Mouse (Mus musculus) urinary bladder, adult 18-20 months (tissue): ENCODE measurements at regions not wholly inside any gene's neighbourhood (a gene's known extent, or its start where the extent isn't known, plus 50 kb on each side); places are given as distances from the start of the nearest gene placed in this dataset.

Experiments used
- DNase-seq, 2 experiments: peaks; one replicate each; pipeline ENCODE4 v3.0.0; 2022; ENCODE audit warnings: low spot score in 2 of 2, mixed read lengths in 2 of 2

DNA sequence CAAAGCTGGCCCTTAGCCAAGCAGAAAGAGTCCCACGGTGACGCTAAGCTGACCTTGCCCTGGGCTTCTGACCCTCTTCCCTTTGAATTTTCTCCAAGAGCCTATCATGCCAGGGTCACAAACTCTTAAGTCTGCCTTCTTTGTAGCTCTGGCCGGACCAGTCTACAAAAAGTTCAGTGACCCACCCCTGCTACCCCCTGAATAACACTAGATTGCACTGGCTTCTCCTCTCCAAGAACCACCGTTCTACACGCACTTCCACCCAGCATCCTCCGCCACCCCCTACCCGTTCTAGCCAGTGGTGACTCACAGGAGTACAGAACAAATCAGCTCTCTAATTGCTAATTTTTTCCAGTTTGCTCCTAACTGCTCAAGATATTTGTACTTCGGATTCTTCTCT, 325.0 kb downstream of the Tns1 start:
- no peak for DNase-seq

DNA sequence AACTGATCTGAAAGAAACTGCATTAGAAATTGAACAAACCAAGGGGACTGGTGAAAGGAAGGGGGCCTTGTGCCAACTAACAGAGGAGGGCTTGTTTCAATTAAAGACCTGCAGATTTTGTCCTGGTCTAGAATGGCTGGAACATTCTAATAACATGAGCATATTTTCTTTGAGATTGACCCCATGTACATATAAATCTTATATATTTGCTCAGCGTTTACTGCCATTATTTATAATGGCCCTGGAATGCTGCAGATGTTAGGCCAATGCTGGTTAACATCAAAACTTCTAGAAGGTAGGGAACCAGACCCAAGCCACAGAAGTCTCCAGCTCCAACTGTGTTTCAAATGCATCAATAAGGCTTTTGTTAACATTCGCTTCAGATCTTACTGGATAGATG, 326.4 kb downstream of the Tns1 start:
- DNase-seq, result no peak

DNA sequence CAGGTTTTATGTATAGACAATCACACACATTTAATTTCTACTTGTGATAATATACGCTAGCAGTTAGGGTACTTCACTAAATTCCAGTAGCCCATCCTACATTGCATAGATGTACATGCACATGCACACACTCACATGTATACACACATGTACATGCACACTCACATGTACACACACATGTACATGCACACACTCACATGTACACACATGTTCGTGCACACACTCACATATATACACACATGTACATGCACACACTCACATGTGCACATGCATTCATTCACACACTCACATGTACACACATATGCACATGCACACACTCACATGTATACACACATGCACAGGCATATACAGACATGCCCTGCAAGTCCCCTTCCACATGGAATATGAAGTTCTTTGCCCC, 326.8 kb downstream of the Tns1 start:
- no peak for DNase-seq

DNA sequence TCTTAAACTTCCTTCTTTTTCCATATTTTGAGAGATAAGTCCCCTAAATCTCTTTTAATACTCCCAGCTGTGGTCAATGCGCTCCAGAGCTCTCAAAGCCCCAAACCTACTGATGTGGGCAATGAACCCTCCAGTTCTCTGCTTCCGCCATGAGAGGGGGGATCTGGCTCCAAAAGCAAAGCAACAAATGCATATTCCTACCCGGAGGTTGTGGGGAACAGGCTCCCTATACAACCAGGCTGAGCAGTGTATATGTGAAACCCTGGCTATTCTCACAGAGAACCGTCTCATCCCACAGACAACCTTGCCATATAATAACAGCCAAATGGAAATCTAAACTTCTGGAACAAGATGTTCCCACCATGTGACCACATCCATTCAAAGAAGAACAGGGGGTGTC, 330.4 kb downstream of the Tns1 start:
- no peak for DNase-seq

DNA sequence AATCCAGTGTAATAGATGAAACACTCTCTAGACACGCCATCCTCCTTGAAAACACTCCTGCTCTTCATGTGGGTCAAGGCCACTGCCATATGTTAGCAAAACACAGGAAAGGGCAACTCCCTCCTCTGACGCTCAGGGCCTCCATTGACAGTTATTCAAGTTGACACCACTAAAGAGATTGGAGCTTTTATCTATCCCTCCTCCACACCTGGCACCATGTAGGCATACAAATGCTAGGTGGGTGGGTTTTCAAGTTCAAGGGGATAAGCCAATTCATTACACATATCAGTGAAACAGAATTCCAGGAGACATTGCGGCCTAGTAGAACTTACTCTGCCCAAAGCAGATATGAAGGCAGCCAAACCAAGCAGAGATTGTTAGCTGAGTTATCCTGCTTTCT, 331.0 kb downstream of the Tns1 start:
- DNase-seq, result no peak

DNA sequence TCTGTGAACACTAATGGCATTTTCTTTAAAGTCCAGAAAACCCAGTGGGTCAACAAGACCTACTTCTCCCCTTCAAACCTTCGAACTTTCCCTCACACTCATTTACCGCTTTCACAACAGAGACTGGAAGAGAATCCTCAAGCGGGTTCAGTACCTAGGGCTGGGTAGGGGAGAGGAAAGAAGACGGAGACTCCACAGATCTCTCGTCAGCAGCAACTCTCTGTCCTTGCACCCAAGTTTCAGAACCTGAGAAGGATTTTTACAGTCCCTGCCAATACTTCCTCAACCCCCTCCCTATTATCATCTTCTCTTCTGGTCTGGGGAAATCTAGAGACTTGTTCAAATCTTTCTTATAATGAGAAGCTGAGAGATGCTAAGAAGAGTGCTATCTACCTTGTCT, 331.9 kb downstream of the Tns1 start:
- no peak for DNase-seq

DNA sequence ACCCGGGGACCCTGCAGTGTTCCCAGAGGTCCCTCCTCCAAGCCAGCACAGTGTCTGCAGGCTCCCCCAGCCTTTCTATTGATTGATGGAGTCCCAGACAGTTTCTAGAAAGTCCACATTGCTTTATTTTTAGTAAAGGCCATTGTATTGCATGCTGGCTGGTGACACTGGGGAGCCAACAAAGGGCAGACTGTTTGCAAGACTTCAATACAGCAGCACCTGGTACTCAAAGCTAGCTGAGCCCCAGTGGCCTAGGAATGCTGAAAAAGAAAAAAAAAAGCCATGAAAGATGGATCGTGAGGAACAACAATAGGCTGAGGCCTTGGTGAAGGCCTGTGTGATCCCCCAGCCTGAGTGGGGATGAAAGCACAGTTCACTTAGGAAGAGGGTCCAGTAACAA, 336.6 kb downstream of the Tns1 start:
- no peak for DNase-seq

DNA sequence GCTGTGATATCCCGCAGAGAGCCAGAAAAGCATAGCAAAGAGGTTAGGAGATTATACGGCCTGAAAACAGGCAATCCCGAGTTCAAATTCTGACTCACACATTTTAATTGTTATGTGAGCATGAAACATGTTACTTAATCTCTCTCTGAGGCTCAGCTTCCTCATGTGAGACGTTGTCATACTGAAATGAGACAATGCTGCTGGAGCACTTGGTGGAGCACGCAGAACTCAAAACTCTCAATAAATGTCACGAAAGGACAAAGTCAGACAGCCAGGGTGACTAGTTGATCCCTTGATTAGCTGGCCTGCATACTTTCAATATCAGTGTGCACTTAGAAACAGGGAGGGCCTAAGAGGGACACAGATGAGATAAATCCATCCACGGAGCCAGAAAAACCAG, 337.0 kb downstream of the Tns1 start:
- DNase-seq, result no peak

DNA sequence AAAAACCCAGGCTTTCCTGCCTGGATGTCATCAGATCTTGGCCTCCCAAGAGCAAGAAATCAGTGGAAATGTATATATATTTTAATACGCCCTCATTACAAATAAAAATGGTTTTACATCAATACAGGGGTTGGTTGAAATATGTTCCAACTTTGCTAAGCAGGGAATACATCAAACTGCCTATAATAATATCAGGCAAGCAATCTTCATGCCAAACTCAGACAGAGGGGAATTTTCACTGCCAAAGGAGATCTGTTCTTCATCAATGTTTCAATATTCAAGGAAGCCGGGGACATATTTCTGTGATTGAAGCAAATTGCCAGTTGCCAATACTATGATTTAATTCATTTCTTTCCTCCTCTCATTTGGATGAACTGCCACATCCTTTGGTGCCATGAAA, 340.9 kb downstream of the Tns1 start:
- no peak for DNase-seq

DNA sequence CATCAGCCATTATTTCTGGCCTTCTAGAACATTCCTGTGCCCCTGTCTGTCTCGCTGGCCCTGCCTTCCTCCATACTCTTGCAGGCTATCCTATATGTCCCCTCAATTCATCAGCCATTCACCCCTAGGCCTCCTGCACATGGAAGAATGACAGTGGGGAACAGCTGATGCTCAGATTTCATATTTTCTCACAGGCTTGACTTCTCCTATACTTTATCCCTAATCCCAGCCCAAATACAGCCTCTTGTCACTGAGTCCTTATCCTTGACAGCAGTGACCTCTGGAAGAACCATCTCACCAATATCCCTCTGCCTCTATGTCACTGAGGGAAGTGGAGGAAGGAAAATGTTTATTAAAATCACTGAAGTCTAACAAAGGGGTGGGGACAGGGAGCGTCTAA, 341.4 kb downstream of the Tns1 start:
- DNase-seq, result no peak

DNA sequence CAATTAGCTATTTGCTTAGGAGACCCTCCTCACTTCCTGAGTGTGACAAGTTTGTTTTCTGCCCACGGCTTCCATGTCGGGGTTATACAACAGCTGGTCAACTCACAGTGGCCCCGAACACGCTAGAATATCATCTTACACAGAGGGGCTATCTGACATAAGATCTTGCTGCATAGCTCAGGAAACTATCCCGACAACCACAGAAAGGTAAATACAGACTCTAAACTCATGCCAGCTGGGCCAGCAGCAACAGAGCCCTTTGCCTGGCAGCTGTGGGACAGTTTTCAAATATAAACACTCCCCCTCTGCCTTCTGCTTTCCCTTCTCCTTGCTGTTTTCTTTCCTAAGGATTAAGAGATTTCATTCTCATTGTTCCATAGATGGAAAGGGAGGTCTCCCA, 352.5 kb downstream of the Tns1 start:
- DNase-seq, result no peak

DNA sequence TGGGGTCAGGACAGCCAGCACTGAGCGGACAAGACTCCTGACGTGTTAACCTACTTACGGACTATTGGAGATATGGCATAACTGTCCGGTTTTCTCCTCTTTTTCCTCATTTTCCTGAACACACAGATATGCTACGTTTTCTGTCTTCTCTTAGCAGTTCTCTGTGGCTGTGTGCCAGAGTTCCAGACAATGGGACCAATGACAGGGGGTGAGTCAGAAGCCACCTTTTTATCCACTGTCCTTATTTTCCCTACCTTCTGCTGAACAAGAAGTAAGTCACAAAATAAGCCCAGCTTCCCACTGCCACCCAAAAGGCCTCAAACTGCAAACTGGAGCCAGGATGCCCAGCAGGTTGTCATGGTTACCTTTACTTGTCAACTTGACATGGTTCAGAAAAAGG, 353.6 kb downstream of the Tns1 start:
- DNase-seq, result no peak

DNA sequence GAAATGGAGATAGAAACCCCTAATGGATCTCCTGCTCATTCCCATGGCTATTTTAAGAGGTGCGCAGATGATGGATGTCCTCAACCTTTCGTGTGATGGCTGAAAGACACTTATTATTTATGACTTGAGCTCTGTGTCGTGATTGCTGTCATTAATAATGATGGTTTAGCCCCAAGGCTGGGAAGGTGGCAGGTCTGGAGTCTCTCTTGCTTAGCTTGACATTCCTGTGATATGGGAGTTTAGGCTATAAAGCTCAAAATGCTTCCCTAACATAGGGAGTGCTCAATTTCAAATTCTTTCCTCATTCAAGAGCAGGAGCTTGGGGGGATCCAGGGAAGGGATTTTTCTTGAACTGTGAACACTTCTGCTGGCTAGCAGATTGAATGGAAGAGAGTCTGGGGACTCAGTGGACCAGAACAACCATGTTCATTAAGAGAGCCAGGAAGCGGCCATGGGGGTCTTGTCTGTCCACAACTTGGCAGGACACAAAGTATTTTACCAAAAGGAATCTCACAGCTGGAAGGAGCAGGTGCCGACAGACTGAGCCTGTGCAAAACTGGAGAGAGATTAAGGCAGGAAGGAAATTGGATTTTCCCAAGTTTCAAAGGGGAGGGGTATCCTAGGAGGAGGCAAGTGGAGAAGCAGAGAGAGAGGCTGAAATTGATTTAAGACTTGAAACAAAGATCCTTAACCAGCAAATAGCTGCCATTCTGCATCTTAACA, 359.5 kb downstream of the Tns1 start:
- DNase-seq, result no peak

DNA sequence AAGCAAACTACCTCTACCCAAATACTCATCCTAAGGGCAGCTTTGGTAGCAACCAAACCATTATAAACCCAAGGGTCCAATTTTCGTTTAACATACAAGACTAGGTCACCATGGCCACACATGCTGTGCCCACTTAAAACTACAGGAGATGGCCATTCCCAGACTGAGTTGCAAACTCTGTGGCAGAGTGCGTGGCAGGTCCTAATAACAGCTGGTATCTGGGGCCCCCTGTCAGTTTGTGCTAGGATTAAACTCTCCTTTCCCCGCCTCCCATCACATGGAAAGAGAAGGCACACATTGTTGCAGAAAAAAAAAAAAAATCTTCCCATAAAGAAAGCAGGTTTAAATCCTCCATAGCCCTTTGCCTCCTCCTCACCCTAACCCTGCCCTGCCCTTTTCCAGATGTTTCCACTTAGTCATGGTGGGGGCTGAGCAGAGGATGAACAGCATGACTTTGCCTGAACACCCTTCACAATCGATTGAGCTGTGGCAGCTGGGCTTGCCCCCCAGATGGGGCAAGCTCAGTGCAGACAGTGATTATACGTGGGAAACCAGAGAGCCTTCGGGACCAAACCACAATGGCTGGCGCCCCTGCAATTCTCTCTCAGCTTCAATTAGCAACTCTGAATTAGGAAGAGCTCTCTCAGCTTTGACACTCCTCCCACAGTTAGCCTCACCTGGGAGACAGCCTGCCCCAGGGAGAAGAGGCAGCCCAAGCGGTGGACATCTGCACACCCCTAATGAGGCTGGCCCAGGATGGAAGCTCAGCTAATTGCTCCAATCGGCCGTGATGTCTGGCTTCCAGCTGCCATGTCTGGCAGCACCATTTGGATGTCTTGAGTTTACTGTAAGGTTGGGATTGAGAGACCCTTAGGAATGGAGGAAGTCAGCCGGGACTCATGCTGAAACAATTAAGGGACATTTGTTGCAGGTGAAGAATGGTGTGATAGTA, 365.9 kb downstream of the Tns1 start:
- DNase-seq, result no peak

DNA sequence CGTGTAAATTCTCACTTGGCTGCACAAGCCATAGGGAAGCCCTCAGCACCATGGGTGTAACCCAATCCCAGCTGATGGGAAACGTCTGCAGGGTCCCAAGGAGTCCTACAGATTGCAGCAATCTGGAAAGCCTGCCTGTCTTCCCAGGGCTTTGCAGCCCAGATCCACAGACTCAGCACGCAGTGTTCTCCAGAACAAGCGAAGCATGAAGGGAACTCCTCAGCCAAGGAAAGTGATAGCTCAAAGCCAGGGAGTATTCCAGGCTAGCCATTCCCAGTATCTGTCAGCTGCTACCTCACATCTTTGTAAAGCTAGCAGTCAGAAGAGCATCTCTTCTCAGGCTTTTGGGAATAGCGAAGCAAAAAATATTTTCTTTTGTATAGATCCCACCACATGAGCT, 368.5 kb downstream of the Tns1 start:
- no peak for DNase-seq

DNA sequence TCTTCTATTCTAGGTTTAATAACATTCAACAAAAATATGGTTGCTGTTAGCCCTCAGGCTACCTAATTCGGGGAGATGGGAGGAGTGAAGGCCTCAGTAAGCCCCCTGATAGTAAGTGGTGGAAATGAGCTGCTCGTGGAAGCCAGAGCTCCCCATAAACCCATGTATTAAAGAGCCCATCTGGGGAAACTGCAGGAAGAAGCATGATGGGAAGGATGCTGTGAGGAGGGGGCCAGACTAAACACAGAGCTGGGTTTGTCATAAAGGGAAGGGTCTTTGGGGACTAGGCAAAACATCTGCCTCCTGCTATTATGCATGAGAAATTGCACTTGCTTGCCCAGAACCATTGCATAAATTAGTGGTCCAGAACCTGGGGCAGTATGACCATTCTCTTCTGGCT, 369.3 kb downstream of the Tns1 start:
- DNase-seq, result no peak

DNA sequence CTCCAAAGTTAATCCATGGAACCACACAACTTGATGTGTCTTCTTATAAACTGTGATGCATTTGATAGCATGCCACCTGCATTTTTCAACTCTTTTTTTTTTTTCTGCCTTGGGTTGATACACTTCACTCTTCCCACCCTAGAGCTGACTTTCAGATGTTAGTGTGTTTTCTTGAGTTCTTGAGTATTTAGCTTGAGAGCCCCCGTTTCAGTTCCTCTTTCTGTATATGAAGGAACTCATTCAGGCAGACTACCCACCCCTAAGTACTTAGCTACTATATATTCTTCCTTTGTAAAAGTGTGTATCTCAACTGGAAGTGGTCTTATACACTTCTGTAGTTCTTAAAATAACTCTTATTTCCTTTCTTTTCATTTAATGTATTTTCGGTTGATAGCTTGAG, 371.1 kb downstream of the Tns1 start:
- no peak for DNase-seq

DNA sequence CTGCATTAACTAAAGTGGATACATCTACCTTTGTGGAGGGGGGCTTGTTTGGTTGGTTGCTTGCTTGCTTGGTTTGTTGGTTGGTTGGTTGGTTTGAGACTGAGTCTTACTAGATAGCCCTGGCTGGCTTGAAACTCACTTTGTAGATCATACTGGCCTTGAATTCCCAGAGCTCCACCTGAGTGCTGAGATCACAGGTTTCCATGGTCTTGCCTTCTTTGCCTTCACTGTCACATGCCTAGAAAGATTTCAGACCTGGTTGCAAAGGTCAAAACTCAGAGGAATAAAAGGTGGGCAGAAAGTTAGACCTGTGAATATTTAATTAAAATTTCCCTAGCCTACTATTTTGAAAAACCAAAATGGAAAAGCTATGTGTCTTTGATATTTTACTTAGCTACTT, 375.5 kb downstream of the Tns1 start:
- no peak for DNase-seq

DNA sequence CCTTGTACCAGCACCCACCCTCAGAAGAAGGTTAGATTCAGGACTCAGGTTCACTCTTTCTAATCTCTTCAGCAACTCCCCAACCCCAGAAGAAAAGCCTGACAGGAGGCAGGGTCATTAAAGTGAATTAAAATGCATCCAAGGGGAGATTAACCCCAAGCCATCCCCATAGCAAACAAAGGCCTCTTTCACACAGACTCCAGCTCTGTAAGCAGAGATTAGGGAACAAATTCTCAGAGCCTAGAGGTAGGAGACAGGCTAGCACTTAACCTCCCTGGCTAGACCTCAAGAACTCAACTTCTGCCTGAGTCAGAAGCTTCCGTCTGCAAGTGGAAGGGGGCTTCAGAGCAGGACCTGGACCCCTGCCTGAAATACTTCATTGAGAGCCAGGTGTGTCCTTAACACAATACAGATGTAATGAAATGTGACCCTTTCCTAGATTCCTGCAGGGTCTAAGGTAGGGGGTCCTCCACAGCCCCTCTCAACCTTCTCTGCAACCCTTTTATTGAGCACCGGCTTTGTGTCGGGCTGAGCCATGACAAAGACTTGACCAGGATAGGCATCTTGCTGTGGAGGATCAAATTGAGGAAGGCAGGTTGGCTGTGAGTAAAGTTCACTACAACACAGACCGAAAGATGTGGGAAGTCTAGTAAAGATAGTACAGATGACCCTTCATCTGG, 379.6 kb downstream of the Tns1 start:
- DNase-seq, result no peak

DNA sequence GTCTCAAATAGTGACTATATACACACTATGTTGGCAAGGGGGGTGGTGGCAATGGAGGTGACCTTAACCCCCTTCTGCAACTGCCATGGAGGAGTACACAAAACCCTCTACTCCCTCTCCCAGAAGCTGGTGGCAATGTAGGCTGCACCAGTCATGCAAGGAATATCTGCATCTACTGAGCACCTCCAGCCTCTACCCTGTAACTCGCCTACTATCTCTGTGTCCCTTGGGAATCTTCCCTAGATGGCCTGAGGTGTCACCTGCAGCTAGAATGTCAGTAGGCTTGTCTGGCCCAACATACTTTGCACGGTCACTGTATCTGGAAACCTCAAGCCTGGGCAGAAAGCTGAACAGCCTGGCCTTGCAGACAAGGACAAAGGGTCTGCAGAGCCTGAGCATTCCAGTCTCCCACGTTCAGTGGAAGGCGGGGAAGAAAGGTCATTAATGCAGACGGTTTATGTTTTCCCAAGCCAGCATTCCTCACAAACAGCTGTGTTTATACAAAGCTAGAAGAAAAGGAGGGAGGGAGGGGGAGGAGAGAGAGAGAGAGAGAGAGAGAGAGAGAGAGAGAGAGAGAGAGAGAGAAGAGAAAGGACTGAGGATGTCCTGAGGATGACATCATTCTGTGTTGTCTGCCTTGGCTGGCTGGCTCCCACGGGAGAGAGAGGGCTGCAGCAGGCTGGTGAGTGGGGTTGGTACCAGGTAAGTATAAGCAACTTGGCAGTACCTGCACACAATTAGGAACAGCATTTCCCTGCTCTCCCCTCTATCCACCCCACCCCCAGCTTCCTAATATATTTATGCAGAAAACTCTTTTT, 380.3 kb downstream of the Tns1 start:
- DNase-seq, result no peak

DNA sequence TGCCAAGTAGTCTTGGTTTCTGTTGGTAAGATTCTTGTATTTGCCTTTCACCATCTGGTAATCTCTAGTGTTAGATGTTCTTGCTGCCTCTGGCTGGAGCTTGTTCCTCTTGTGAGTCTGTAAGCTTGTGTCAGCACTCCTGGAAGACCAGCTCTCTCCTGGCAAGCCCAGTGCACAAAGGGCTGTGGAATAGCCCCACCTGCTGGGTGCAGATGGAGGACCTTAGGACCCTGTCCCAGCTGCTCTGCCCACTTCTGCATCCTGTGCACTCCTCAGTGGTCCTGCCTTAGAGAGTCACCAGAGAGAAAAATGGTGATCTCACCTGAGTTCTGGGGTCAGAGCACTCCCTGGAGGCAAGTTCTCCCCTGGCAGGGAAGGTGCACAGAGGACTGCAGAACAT, 387.2 kb downstream of the Tns1 start:
- no peak for DNase-seq

DNA sequence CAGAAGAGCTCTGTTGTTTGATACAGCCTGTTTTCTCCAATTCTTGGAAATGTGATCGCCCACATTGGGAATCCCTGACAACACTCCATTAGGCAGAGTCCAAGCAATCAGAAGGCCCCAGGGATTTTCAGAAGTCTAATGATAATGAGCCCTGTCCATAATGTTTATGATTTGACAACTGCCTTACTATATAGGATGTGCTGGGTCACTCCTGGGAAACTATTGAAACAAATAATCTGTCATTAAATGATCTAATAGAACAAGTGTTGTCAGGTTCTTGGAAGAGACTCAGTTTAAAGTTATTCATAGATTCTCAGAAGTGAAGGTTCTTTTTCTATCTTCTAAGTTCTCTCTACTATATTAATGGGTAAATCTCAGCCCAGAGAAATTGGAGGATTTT, 395.9 kb downstream of the Tns1 start:
- no peak for DNase-seq
